Mouse (Mus musculus) lung, adult 2 months (tissue): ENCODE measurements around the gene Pi4kb.
"Not testable (repeated sequence)": the region's sequence is repeated elsewhere in the genome, so short reads cannot be mapped to it uniquely, and the experiment has no call there.

Experiments
- CTCF ChIP-seq: fragments of 200-500 bp; IDR thresholded peaks from 2 replicates; pipeline ENCODE4 v1.5.1; 2011; ENCODE audit warnings: mild to moderate bottlenecking, low read length, control low read depth; ENCODE audit not compliant: insufficient read depth
- POLR2A ChIP-seq: fragments of 200-500 bp; IDR thresholded peaks from 2 replicates; pipeline ENCODE4 v1.6.1; 2011; ENCODE audit warnings: low read depth, mild to moderate bottlenecking, control low read depth, low read length, borderline replicate concordance; ENCODE audit errors: extremely low read depth

DNA sequence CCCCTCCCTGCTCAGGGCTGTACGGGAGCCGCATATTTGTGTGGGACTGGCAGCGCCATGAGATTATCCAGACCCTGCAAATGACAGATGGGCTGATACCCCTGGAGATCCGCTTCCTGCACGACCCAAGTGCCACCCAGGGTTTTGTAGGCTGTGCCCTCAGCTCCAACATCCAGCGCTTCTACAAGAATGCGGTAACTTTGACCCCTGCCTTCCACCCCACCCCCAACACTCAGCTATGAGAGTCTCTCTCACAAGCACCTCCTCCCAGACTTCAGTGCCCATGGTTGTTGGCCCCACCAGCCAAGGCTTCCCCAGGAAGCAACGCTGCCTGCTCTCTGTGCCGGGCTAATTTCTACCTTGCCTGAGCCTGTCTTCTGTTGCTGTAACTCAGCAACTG is 34.5 kb upstream of the Pi4kb start:
- TF ChIP-seq CTCF, POLR2A: not testable (repeated sequence)
